Mouse (Mus musculus) MEL (cell line): ENCODE data around the gene Parva. TPM values are rescaled to one million over a fixed set of nuclear protein-coding genes. Genes with fewer than 3 reads are reported as not detected.

Experiments
- DNase-seq: peaks from one replicate; pipeline ENCODE4 v3.0.0; 2011; ENCODE audit warnings: low read depth, low spot score
- H3K27ac ChIP-seq: 2 replicates; pipeline ENCODE4 v1.5.1; 2012; ENCODE audit warnings: low read depth, mild to moderate bottlenecking, control low read depth, low read length, moderate library complexity; ENCODE audit not compliant: control insufficient read depth
- H3K27me3 ChIP-seq, 2 experiments: fragments of 150-350 bp in 1 of 2; sonication (generic) in 1 of 2; 2 replicates each; pipeline ENCODE4 v1.6.1; 2012; ENCODE audit warnings: low read length in 2 of 2, mild to moderate bottlenecking in 2 of 2, improper control_type of control experiment in 1 of 2, moderate library complexity in 1 of 2; ENCODE audit not compliant: insufficient read depth in 2 of 2, control insufficient read depth in 1 of 2
- H3K36me3 ChIP-seq, 2 experiments: 2 replicates each; pipeline ENCODE4 v1.6.1; 2012 to 2014; ENCODE audit warnings: low read length in 2 of 2, improper control_type of control experiment in 1 of 2, inconsistent platforms in 1 of 2, mild to moderate bottlenecking in 1 of 2; ENCODE audit not compliant: insufficient read depth in 2 of 2, control insufficient read depth in 1 of 2
- H3K4me1 ChIP-seq, 2 experiments: fragments of 150-350 bp in 1 of 2; sonication (generic) in 1 of 2; 2 replicates each; pipeline ENCODE4 v1.6.1; 2012; ENCODE audit warnings: low read length in 2 of 2, improper control_type of control experiment in 1 of 2, mild to moderate bottlenecking in 1 of 2; ENCODE audit not compliant: insufficient read depth in 2 of 2, control insufficient read depth in 1 of 2
- H3K4me3 ChIP-seq, 2 experiments: fragments of 150-350 bp in 1 of 2; sonication (generic) in 1 of 2; 2 replicates each; pipeline ENCODE4 v1.5.1; 2012; ENCODE audit warnings: low read depth in 2 of 2, low read length in 2 of 2, mild to moderate bottlenecking in 2 of 2, moderate library complexity in 2 of 2, control low read depth in 1 of 2, improper control_type of control experiment in 1 of 2; ENCODE audit not compliant: control insufficient read depth in 1 of 2, insufficient read depth in 1 of 2
- H3K79me2 ChIP-seq: 2 replicates; pipeline ENCODE4 v1.6.1; 2012; ENCODE audit warnings: mild to moderate bottlenecking, low read length, moderate library complexity; ENCODE audit not compliant: control insufficient read depth, poor library complexity, insufficient read depth
- H3K9ac ChIP-seq: 2 replicates; pipeline ENCODE4 v1.6.1; 2012; ENCODE audit warnings: low read depth, mild to moderate bottlenecking, control low read depth, low read length, moderate library complexity; ENCODE audit not compliant: control insufficient read depth, poor library complexity, severe bottlenecking
- H3K9me3 ChIP-seq: fragments of 150-350 bp; sonication (generic); replicated peaks from 2 replicates; pipeline ENCODE4 v1.6.1; 2012; ENCODE audit warnings: mild to moderate bottlenecking, low read length, improper control_type of control experiment, moderate library complexity; ENCODE audit not compliant: insufficient read depth
- BHLHE40 ChIP-seq: IDR thresholded peaks from 2 replicates; pipeline ENCODE4 v1.6.1; 2012; ENCODE audit warnings: low read depth, mild to moderate bottlenecking, inconsistent platforms, low read length, improper control_type of control experiment, borderline replicate concordance
- CHD1 ChIP-seq: IDR thresholded peaks from 2 replicates; pipeline ENCODE4 v1.6.1; 2012; ENCODE audit warnings: low read depth, mild to moderate bottlenecking, inconsistent platforms, low read length, improper control_type of control experiment
- ELF1 ChIP-seq: IDR thresholded peaks from 2 replicates; pipeline ENCODE4 v1.6.1; 2014; ENCODE audit warnings: low read depth, mild to moderate bottlenecking, inconsistent platforms, low read length, improper control_type of control experiment, moderate library complexity
- EP300 ChIP-seq, 2 experiments: IDR thresholded peaks; 2 replicates each; pipeline ENCODE4 v1.6.1; 2011; ENCODE audit warnings: improper control_type of control experiment in 2 of 2, low read length in 2 of 2, low read depth in 1 of 2, mild to moderate bottlenecking in 1 of 2
- GABPA ChIP-seq: IDR thresholded peaks from 2 replicates; pipeline ENCODE4 v1.6.1; 2012; ENCODE audit warnings: low read depth, mild to moderate bottlenecking, inconsistent platforms, low read length, improper control_type of control experiment, moderate library complexity
- HCFC1 ChIP-seq: IDR thresholded peaks from 2 replicates; pipeline ENCODE4 v1.6.1; 2012; ENCODE audit warnings: low read depth, mild to moderate bottlenecking, inconsistent platforms, low read length, improper control_type of control experiment, moderate library complexity
- JUND ChIP-seq: IDR thresholded peaks from 2 replicates; pipeline ENCODE4 v1.6.1; 2011; ENCODE audit warnings: low read depth, mild to moderate bottlenecking, improper control_type of control experiment, low read length
- KAT2A ChIP-seq: conservative IDR thresholded peaks from 2 replicates; pipeline ENCODE4 v1.6.1; 2012; ENCODE audit warnings: low read depth, low read length, improper control_type of control experiment, inconsistent platforms
- MAFK ChIP-seq: IDR thresholded peaks from 2 replicates; pipeline ENCODE4 v1.6.1; 2011; ENCODE audit warnings: low read depth, mild to moderate bottlenecking, low read length, improper control_type of control experiment, borderline replicate concordance
- MAZ ChIP-seq: IDR thresholded peaks from 2 replicates; pipeline ENCODE4 v1.6.1; 2012; ENCODE audit warnings: low read depth, mild to moderate bottlenecking, inconsistent platforms, low read length, improper control_type of control experiment
- MYC ChIP-seq: IDR thresholded peaks from 2 replicates; pipeline ENCODE4 v1.6.1; 2011; ENCODE audit warnings: low read depth, mild to moderate bottlenecking, low read length, improper control_type of control experiment, moderate library complexity
- NELFE ChIP-seq: IDR thresholded peaks from 2 replicates; pipeline ENCODE4 v1.6.1; 2011; ENCODE audit warnings: low read depth, low read length, improper control_type of control experiment
- SIN3A ChIP-seq: IDR thresholded peaks from 2 replicates; pipeline ENCODE4 v1.6.1; 2012; ENCODE audit warnings: low read length, improper control_type of control experiment, inconsistent platforms
- SMC3 ChIP-seq: IDR thresholded peaks from 2 replicates; pipeline ENCODE4 v1.6.1; 2011; ENCODE audit warnings: low read depth, low read length, improper control_type of control experiment
- UBTF ChIP-seq: IDR thresholded peaks from 2 replicates; pipeline ENCODE4 v1.6.1; 2012; ENCODE audit warnings: low read depth, mild to moderate bottlenecking, inconsistent platforms, low read length, improper control_type of control experiment, moderate library complexity, borderline replicate concordance; ENCODE audit not compliant: insufficient read depth
- ZMIZ1 ChIP-seq: IDR thresholded peaks from 2 replicates; pipeline ENCODE4 v1.6.1; 2012; ENCODE audit warnings: low read depth, mild to moderate bottlenecking, inconsistent platforms, low read length, improper control_type of control experiment, moderate library complexity
- ZNF384 ChIP-seq: IDR thresholded peaks from 2 replicates; pipeline ENCODE4 v1.6.1; 2012; ENCODE audit warnings: low read depth, mild to moderate bottlenecking, inconsistent platforms, low read length, improper control_type of control experiment
- polyA plus RNA-seq, 2 experiments: library from polyadenylated mRNA; stranded (reverse) in 1 of 2; unstranded in 1 of 2; fragments of >175 nt in 1 of 2; fragments of >200 nt in 1 of 2; gene quantifications; 2 replicates each; pipeline versions ENCODE4 v1.2.1 to v1.2.4; 2012; ENCODE audit warnings: low replicate concordance in 2 of 2, low read depth in 1 of 2; ENCODE audit not compliant: insufficient read length in 2 of 2, insufficient read depth in 1 of 2, missing spikeins in 1 of 2
- total RNA-seq: library from RNA; depleted of rRNA; stranded (reverse); fragments of 300-350 nt; gene quantifications from 2 replicates; pipeline ENCODE4 v1.2.3, GENCODE M21; 2012

Gene Parva
- total and polyA plus RNA-seq, 3 experiments, result not detected

DNA sequence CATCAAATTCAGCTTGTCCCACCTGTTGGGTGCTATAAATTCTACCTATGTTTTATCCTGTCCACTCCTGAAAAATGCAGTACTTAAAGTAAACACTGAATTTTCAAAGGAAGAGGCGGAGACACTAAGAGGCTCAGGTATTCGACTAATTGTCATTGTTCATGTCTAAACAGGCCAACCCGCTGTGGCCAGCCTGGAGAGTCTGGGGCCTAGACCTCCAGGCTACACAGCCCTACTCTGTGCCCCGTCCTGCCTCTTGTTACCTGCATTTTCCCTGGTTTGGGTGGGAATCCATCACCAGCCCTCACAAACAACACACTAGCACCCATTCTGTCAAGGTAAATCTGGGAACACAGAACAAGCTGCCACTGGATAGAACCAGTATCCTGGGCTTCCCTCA, 9.7 kb upstream of the Parva start:
- TF ChIP-seq JUND, result no peak
- TF ChIP-seq KAT2A, result no peak
- TF ChIP-seq CHD1, result no peak
- no peak for TF ChIP-seq EP300 (IDR thresholded peaks at IDR 0.05; ENCODE audit: low read depth in 1 of 2, low read length in 2 of 2)
- TF ChIP-seq HCFC1, result no peak
- TF ChIP-seq MAZ, result no peak
- TF ChIP-seq, all 39 proteins: peak for 0
- H3K4me1 ChIP-seq, result no peaks in the 10 kb centered on the region
- no peaks in the 10 kb centered on the region for H3K27me3 ChIP-seq
- H3K9ac ChIP-seq, result no peak overlapping the region
- no peaks in the 10 kb centered on the region for H3K36me3 ChIP-seq
- DNase-seq, result no peak
- H3K4me3 ChIP-seq, result no peak overlapping the region
- no peaks in the 10 kb centered on the region for H3K79me2 ChIP-seq
- H3K9me3 ChIP-seq, result no peaks in the 10 kb centered on the region
- no peak overlapping the region for H3K27ac ChIP-seq

DNA sequence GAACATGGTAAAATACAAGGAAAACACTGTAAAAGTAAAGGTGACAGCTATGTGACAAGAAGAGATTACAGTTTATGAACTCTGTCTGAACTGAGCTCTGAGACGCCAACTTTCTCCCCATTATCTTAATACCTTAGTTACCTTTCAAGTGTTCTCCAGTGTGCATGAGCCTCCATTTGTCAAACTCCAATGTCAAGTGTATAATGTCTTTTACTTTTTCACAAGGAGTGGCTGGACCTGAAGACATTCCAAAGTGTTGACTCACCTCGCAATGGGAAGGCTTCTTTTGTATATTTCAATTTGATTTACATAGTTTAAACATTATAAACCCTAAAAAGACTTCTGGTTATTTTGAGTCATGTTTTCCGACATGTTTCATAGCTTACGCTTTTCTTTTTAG, 3.9 kb upstream of the Parva start:
- TF ChIP-seq CHD1, result no peak
- no peak for TF ChIP-seq NELFE
- TF ChIP-seq MAFK, result no peak
- TF ChIP-seq, all 39 proteins: peak for 0
- no peak overlapping the region for H3K9ac ChIP-seq
- no peaks in the 10 kb centered on the region for H3K27me3 ChIP-seq
- no peaks in the 10 kb centered on the region for H3K9me3 ChIP-seq
- H3K4me3 ChIP-seq, result no peak overlapping the region
- no peaks in the 10 kb centered on the region for H3K79me2 ChIP-seq
- H3K4me1 ChIP-seq, result no peaks in the 10 kb centered on the region
- DNase-seq, result no peak
- H3K27ac ChIP-seq, result no peak overlapping the region
- H3K36me3 ChIP-seq, result no peaks in the 10 kb centered on the region

DNA sequence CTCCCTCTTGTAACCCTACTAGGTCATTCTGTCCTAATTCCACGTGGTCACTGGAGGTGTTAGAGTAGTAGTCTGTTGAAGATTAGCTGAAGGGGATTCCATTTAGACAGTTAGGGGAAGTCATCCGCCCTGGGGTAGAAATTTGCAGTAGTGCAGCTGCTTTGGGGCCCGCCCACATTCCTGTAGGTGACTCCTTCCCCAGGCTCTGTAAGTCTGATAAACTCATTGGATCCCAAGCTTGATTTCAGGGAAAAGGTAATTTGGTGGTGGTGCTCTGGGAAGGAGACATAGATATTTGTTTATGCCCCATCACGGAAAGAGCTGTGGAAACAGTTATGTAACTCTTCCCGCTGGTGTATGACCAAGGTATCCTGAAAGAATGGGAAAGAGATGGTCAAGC, 494 bp upstream of the Parva start:
- Histone ChIP-seq H3K27ac (no peak overlapping the region), H3K36me3 (no peaks in the 10 kb centered on the region), H3K79me2 (no peaks in the 10 kb centered on the region), H3K9me3 (no peaks in the 10 kb centered on the region; the same call in 1 of the 2 replicates), H3K4me1 (no peaks in the 10 kb centered on the region), H3K4me3 (no peak overlapping the region), H3K27me3 (no peaks in the 10 kb centered on the region), H3K9ac (no peak overlapping the region)
- no peak for DNase-seq
- no peak for TF ChIP-seq SIN3A
- TF ChIP-seq ZNF384, result no peak
- TF ChIP-seq MYC, result no peak
- TF ChIP-seq HCFC1, result no peak
- no peak for TF ChIP-seq ZMIZ1
- no peak for TF ChIP-seq BHLHE40
- TF ChIP-seq SMC3, result no peak
- no peak for TF ChIP-seq GABPA
- TF ChIP-seq ELF1, result no peak
- TF ChIP-seq UBTF, result no peak
